Mouse (Mus musculus): Measurements from ENCODE around the gene Plxnc1. TPM values are rescaled to one million over a fixed set of nuclear protein-coding genes. Genes with fewer than 3 reads are reported as not detected.

Gene Plxnc1
- total RNA-seq (2012; rRNA removed) (33.0 and 38.4 TPM in 2 replicates), total RNA-seq (2014; rRNA removed) (31.2 and 34.4 TPM in 2 replicates), polyA plus RNA-seq (2012; ENCODE audit: insufficient read length, low read depth) (26.6 and 27.6 TPM in 2 replicates)

DNA sequence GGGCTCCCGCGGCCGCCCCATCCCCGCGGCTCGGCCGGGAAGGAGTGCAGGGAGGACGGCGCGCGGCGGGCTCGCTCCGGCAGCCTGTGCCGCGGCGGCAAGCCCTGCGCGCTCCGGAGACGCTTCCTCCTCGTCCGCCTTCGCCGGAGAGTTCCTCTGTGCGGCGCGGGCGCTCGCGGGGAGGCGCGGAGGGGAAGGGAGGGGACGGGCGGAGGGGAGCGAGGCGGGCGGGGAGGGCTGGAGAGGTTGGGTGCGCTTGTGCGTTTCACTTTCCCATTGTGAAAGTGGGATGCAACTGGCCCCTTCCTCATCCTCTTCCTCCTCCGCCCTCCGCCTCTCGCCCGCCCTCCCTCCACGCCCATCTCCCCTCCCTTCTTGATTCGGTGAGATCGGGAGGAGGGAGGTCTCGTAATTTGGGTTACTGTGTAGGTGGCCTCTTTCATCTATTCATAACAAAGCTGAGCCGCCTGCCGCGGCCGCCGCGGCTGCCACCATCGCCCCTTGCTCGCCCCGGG lies at the start of gene Plxnc1:
Plxnc1 (minus strand) TSS at position 145 of the 515 bp plus-strand sequence.
- Histone ChIP-seq H3K9me3 (replicated peaks; ENCODE audit: low read length) (no peaks in the 10 kb centered on the region), H3K4me2 (ENCODE audit: insufficient read depth, low read depth, poor library complexity, severe bottlenecking) (peak within 1 kb of the TSS; percentile 91), H3K27ac (ENCODE audit: insufficient read depth, low read depth) (peak within 1 kb of the TSS; percentile 64), H3K27me3 (replicated peaks) (no peaks in the 10 kb centered on the region), H3K36me3 (replicated peaks in 1 of 2; ENCODE audit: control insufficient read depth in 1 of 2, insufficient read depth in 1 of 2, low read length in 1 of 2) (peaks cover 0 to 2% of the 10 kb centered on the region in 2 experiments), H3K4me1 (ENCODE audit: control insufficient read depth in 1 of 2, insufficient read depth in 2 of 2) (peaks cover 8 to 22% of the 10 kb centered on the region in 2 experiments; a peak in 3 of 4 replicates), H3K4me3 (replicated peaks in 1 of 3; ENCODE audit: low read depth in 2 of 3, low read length in 2 of 3, poor library complexity in 1 of 3) (peak within 1 kb of the TSS; percentile 82 to 95 (median 85)), H3K9ac (ENCODE audit: insufficient read depth, low read depth) (peak within 1 kb of the TSS; percentile 90), H3K79me2 (replicated peaks; ENCODE audit: control insufficient read depth, extremely low read depth, insufficient read depth, poor library complexity, severe bottlenecking) (peaks cover 36% of the 10 kb centered on the region)
- no peak for DNase-seq (ENCODE audit: extremely low read depth)
- TF ChIP-seq CHD2 (IDR thresholded peaks at IDR 0.05; ENCODE audit: low read length) = no peak
- peak; percentile 13; the same call in 1 of the 2 replicates for TF ChIP-seq POLR2A (IDR thresholded peaks at IDR 0.05; ENCODE audit: low read depth, low read length)
- TF ChIP-seq CHD1 (IDR thresholded peaks at IDR 0.05; ENCODE audit: low read depth, low read length) = 0 out of 2 replicates have a peak, but pooled peaks have one; percentile 32
- in situ Hi-C loops (cut with MboI; ENCODE audit: low pct_ligation_motif_present, low pct_unique_long_range_greater_than_20kb, low sequenced_read_pairs) (no loop called here), dilution Hi-C loops (cut with MboI; ENCODE audit: extremely low pct_ligation_motif_present, extremely low pct_unique_long_range_greater_than_20kb, low sequenced_read_pairs) (no loop called here)

DNA sequence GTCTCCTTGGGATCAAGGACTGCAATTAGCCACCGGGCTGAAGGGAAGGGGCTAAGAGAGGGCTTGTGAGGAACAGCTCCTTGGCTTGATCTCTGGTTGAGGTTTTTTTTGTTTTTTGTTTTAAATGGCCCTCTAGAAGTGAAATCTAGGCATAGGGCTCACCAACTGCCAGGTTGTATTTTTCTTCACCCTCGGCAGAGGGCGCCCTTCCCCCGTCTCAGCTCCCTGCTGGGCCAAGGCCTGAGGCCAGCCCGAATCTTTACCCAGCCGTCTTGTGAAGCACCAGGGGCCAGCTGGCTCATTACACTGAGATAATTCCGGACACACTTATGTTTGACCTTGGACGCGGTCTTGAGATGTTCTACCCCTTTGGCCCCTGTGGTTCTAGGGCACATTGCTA lies 47.5 kb upstream of the Plxnc1 start:
- peak; percentile 84 for DNase-seq (ENCODE audit: extremely low read depth)
- in situ Hi-C loops (cut with MboI; ENCODE audit: low pct_ligation_motif_present, low pct_unique_long_range_greater_than_20kb, low sequenced_read_pairs) = loop anchor here (5.0 to 25.0 kb wide), 4 partner anchors 100 to 895 kb away; partner anchors contain the start of gene Socs2
- H3K4me3 ChIP-seq (replicated peaks in 1 of 3; ENCODE audit: low read depth in 2 of 3, low read length in 2 of 3, poor library complexity in 1 of 3) = peak overlapping the region in 2 of 3 experiments; percentile 5 to 38
- H3K27me3 ChIP-seq (replicated peaks) = no peaks in the 10 kb centered on the region
- no peaks in the 10 kb centered on the region for H3K36me3 ChIP-seq (replicated peaks in 1 of 2; ENCODE audit: control insufficient read depth in 1 of 2, insufficient read depth in 1 of 2, low read length in 1 of 2)
- peak overlapping the region; percentile 53 for H3K9ac ChIP-seq (ENCODE audit: insufficient read depth, low read depth)
- peaks cover 4 to 10% of the 10 kb centered on the region in 2 experiments for H3K4me1 ChIP-seq (ENCODE audit: control insufficient read depth in 1 of 2, insufficient read depth in 2 of 2)
- dilution Hi-C loops (cut with MboI; ENCODE audit: extremely low pct_ligation_motif_present, extremely low pct_unique_long_range_greater_than_20kb, low sequenced_read_pairs) = no loop called here
- H3K27ac ChIP-seq (ENCODE audit: insufficient read depth, low read depth) = no peak overlapping the region
- H3K9me3 ChIP-seq (replicated peaks; ENCODE audit: low read length) = no peaks in the 10 kb centered on the region
- TF ChIP-seq NRF1 (IDR thresholded peaks at IDR 0.05; ENCODE audit: low read depth, low read length) (no peak), IRF4 (IDR thresholded peaks at IDR 0.05; ENCODE audit: low read depth, low read length) (no peak), MAFK (IDR thresholded peaks at IDR 0.05; ENCODE audit: insufficient replicate concordance, low read length) (no peak), E2F4 (IDR thresholded peaks at IDR 0.05; ENCODE audit: insufficient replicate concordance, low read depth, low read length) (no peak), NELFE (IDR thresholded peaks at IDR 0.05; ENCODE audit: low read depth, low read length) (peak; percentile 34; the same call in 1 of the 2 replicates), SMC3 (IDR thresholded peaks at IDR 0.05; ENCODE audit: low read depth, low read length) (peak; percentile 87), PAX5 (IDR thresholded peaks at IDR 0.05; ENCODE audit: low read length) (no peak), POLR2AphosphoS2 (IDR thresholded peaks at IDR 0.05; ENCODE audit: low read depth, low read length) (no peak), ZC3H11A (IDR thresholded peaks at IDR 0.05; ENCODE audit: low read depth, low read length) (peak; percentile 46), EP300 (IDR thresholded peaks at IDR 0.05; ENCODE audit: low read length) (no peak), KAT2A (IDR thresholded peaks at IDR 0.05; ENCODE audit: insufficient replicate concordance, low read length) (no peak), JUN (IDR thresholded peaks at IDR 0.05; ENCODE audit: insufficient read depth, low read depth, low read length) (no peak), CTCF (conservative IDR thresholded peaks at IDR 0.05 in 1 of 2, IDR thresholded peaks at IDR 0.05 in 1 of 2; ENCODE audit: low read depth in 2 of 2, low read length in 2 of 2) (peak; percentile 59 to 92), RAD21 (IDR thresholded peaks at IDR 0.05; ENCODE audit: low read depth, low read length) (peak; percentile 90), HCFC1 (IDR thresholded peaks at IDR 0.05; ENCODE audit: low read depth, low read length) (no peak), SIN3A (IDR thresholded peaks at IDR 0.05; ENCODE audit: low read length) (no peak), MYC (IDR thresholded peaks at IDR 0.05; ENCODE audit: low read depth, low read length) (no peak), ZNF384 (IDR thresholded peaks at IDR 0.05; ENCODE audit: low read depth, low read length) (peak; percentile 53; the same call in 1 of the 2 replicates), RCOR1 (conservative IDR thresholded peaks at IDR 0.05; ENCODE audit: low read depth, low read length) (no peak), ZKSCAN1 (IDR thresholded peaks at IDR 0.05; ENCODE audit: borderline replicate concordance, low read depth, low read length) (no peak)
- H3K4me2 ChIP-seq (ENCODE audit: insufficient read depth, low read depth, poor library complexity, severe bottlenecking) = peak overlapping the region; percentile 79
- no peaks in the 10 kb centered on the region for H3K79me2 ChIP-seq (replicated peaks; ENCODE audit: control insufficient read depth, extremely low read depth, insufficient read depth, poor library complexity, severe bottlenecking)

All from CH12.LX (cell line).